In the genomic region with DNA sequence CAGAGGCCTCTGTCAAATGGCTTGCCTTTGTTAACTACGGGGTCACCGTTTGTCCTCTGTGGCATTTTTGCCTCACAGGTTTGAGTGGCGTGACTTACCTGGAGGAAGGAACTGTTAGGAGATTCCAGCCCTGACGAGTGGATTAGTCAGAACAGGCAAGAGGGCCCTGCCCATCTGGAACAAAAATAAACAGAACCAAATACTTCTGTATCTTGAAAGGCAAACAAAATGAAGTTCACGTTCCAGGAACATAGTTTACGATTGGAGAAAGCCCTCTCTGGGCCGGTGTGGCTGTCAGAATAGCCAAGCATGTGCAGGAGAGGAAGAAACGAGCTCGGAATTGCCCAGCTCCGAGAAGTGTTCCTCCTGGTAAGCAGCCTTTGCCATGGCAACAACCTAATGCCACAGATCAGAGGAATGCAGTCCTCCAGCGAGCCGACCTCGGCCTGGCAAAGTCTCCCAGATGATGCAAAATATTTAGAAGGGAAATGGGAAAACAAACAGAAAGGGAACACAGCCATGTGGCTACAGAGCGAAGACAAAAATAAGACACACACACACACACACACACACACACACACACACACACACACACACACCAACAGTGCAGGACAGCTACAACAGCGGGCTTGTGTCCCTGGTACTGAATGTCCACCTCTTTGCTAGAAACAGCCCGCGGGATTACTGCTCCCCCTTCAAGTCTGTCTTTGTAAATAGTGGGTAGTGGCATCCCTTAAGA, we compare ENCODE assay signal across 8 mouse cellular contexts.
DNase-seq lines count a peak whose midpoint lies in the region; ATAC-seq and TF ChIP-seq lines count a peak whose summit lies in the region.

No protein-coding gene starts in this region.

- H3K36me3 ChIP-seq in forebrain, postnatal 0 days (ENCODE audit: insufficient read depth), result no peaks in the 10 kb centered on the region
- no peaks in the 10 kb centered on the region for H3K36me3 ChIP-seq in hindbrain, embryonic 11.5 days (ENCODE audit: control insufficient read depth, insufficient read depth, low read length)

- peak overlapping the region; percentile 37 for H3K4me2 ChIP-seq in forebrain, postnatal 0 days (ENCODE audit: low read depth)
- H3K4me2 ChIP-seq in hindbrain, embryonic 11.5 days (replicated peaks; ENCODE audit: low read depth, low read length), result peak overlapping the region; percentile 22; the same call in 1 of the 2 replicates

- H3K27ac ChIP-seq in forebrain, postnatal 0 days (ENCODE audit: low read depth, low read length), result peak overlapping the region; percentile 67; the same call in 1 of the 2 replicates
- H3K27ac ChIP-seq in hindbrain, embryonic 11.5 days (ENCODE audit: low read depth, low read length), result no peak overlapping the region

- no peak overlapping the region for H3K4me3 ChIP-seq in forebrain, postnatal 0 days (ENCODE audit: low read depth, low read length)
- no peak overlapping the region for H3K4me3 ChIP-seq in hindbrain, embryonic 11.5 days (ENCODE audit: low read depth, low read length)

- ATAC-seq in forebrain, postnatal 0 days, result peak; percentile 80
- peak; percentile 81 for ATAC-seq in hindbrain, embryonic 11.5 days (ENCODE audit: low FRiP score)
- ATAC-seq in megakaryocyte, adult 5-6 weeks (ENCODE audit: poor library complexity, severe bottlenecking), result no peak

- H3K9me3 ChIP-seq in forebrain, postnatal 0 days (ENCODE audit: low read length), result no peaks in the 10 kb centered on the region
- H3K9me3 ChIP-seq in hindbrain, embryonic 11.5 days (ENCODE audit: control insufficient read depth, low read length), result no peaks in the 10 kb centered on the region

- WGBS in forebrain, postnatal 0 days, result 5% methylated on average over 17 of the region's 17 CpGs
- WGBS in hindbrain, embryonic 11.5 days, result 20% methylated on average over 17 of the region's 17 CpGs

- peak; percentile 18 for DNase-seq in layer of hippocampus, adult 11-12 months (ENCODE audit: low spot score)
- no peak for DNase-seq in layer of hippocampus, adult 9-10 months (ENCODE audit: low spot score)
- DNase-seq in forebrain, postnatal 0 days, result peak; percentile 63
- DNase-seq in hindbrain, embryonic 11.5 days (ENCODE audit: low spot score), result peak; percentile 58
- DNase-seq in layer of hippocampus, adult 9-11 months, result peak; percentile 27
- peak; percentile 93 for DNase-seq in lung, postnatal 36 days
- DNase-seq in right cerebral cortex, postnatal 10 days (ENCODE audit: low spot score in 2 of 2), result peak; percentile 65 to 73

- peaks cover 20% of the 10 kb centered on the region for H3K4me1 ChIP-seq in forebrain, postnatal 0 days (ENCODE audit: insufficient read depth)
- no peaks in the 10 kb centered on the region for H3K4me1 ChIP-seq in hindbrain, embryonic 11.5 days (replicated peaks; ENCODE audit: control insufficient read depth, insufficient read depth, low read length)

- no peak for TF ChIP-seq CTCF in forebrain, postnatal 0 days (IDR thresholded peaks at IDR 0.05; ENCODE audit: low read depth)

- no peaks in the 10 kb centered on the region for H3K27me3 ChIP-seq in forebrain, postnatal 0 days (ENCODE audit: insufficient read depth, low read length)
- H3K27me3 ChIP-seq in hindbrain, embryonic 11.5 days (ENCODE audit: control insufficient read depth, insufficient read depth, low read length), result no peaks in the 10 kb centered on the region

- H3K9ac ChIP-seq in forebrain, postnatal 0 days, result no peak overlapping the region
- no peak overlapping the region for H3K9ac ChIP-seq in hindbrain, embryonic 11.5 days (ENCODE audit: low read depth, low read length)
